Mouse (Mus musculus): ENCODE measurements around the gene Gm10972. TPM values are rescaled to one million over a fixed set of nuclear protein-coding genes. Genes with fewer than 3 reads are reported as not detected.
"Not testable (repeated sequence)": the region's sequence is repeated elsewhere in the genome, so short reads cannot be mapped to it uniquely, and the experiment has no call there.

Gm10972 gene
- polyA plus RNA-seq (2012; rRNA removed) = not detected in 2 replicates

GRCm38 (mm10) chr3:94642495-94643162, at the start of gene Gm10972:
Gm10972 (plus strand) TSS chr3:94643112.
- 66% methylated on average over 2 of the region's 2 CpGs for WGBS
- not testable (repeated sequence) for H3K4me1 ChIP-seq (ENCODE audit: control insufficient read depth, insufficient read depth, low read length); H3K4me3 ChIP-seq (replicated peaks; ENCODE audit: extremely low read depth, low read depth, low read length); DNase-seq

- DNase-seq = no peak
- H3K4me1 ChIP-seq (ENCODE audit: control insufficient read depth, insufficient read depth, low read length) = no peaks in the 10 kb centered on the region
- TF ChIP-seq CTCF (IDR thresholded peaks at IDR 0.05; ENCODE audit: insufficient read depth, low read length) = no peak
- 80% methylated on average over 6 of the region's 6 CpGs for WGBS
- no peak overlapping the region for H3K4me3 ChIP-seq (replicated peaks; ENCODE audit: extremely low read depth, low read depth, low read length)
Measured at GRCm38 (mm10) chr3:94595871-94596287, 47.0 kb upstream of the Gm10972 start.

GRCm38 (mm10) chr3:94597224-94597779, 45.6 kb upstream of the Gm10972 start:
- Histone ChIP-seq H3K4me3 (replicated peaks; ENCODE audit: extremely low read depth, low read depth, low read length) (no peak overlapping the region), H3K4me1 (ENCODE audit: control insufficient read depth, insufficient read depth, low read length) (no peaks in the 10 kb centered on the region)
- TF ChIP-seq POLR2A (IDR thresholded peaks at IDR 0.05; ENCODE audit: borderline replicate concordance, extremely low read depth, low read depth, low read length) = no peak
- TF ChIP-seq CTCF (IDR thresholded peaks at IDR 0.05; ENCODE audit: insufficient read depth, low read length) = no peak
- DNase-seq = no peak
- 29% methylated on average over 3 of the region's 3 CpGs for WGBS

- H3K4me1 ChIP-seq (ENCODE audit: control insufficient read depth, insufficient read depth, low read length) = no peaks in the 10 kb centered on the region
- H3K4me3 ChIP-seq (replicated peaks; ENCODE audit: extremely low read depth, low read depth, low read length) = no peak overlapping the region
- TF ChIP-seq POLR2A (IDR thresholded peaks at IDR 0.05; ENCODE audit: borderline replicate concordance, extremely low read depth, low read depth, low read length) = no peak
- TF ChIP-seq CTCF (IDR thresholded peaks at IDR 0.05; ENCODE audit: insufficient read depth, low read length) = peak; percentile 72
- 0% methylated on average over 4 of the region's 4 CpGs for WGBS
- peak; percentile 51 for DNase-seq
Measured at GRCm38 (mm10) chr3:94601959-94602358, 41.0 kb upstream of the Gm10972 start.

- Histone ChIP-seq H3K4me3 (replicated peaks; ENCODE audit: extremely low read depth, low read depth, low read length) (no peak overlapping the region), H3K4me1 (ENCODE audit: control insufficient read depth, insufficient read depth, low read length) (no peaks in the 10 kb centered on the region)
- no peak for DNase-seq
- TF ChIP-seq CTCF (IDR thresholded peaks at IDR 0.05; ENCODE audit: insufficient read depth, low read length) (no peak), POLR2A (IDR thresholded peaks at IDR 0.05; ENCODE audit: borderline replicate concordance, extremely low read depth, low read depth, low read length) (no peak)
- WGBS = 72% methylated on average over 3 of the region's 3 CpGs
Measured at GRCm38 (mm10) chr3:94609621-94610020, 33.3 kb upstream of the Gm10972 start.

- no peaks in the 10 kb centered on the region for H3K4me1 ChIP-seq (ENCODE audit: control insufficient read depth, insufficient read depth, low read length)
- no peak overlapping the region for H3K4me3 ChIP-seq (replicated peaks; ENCODE audit: extremely low read depth, low read depth, low read length)
- 75% methylated on average over 2 of the region's 2 CpGs for WGBS
- no peak for DNase-seq
- TF ChIP-seq POLR2A (IDR thresholded peaks at IDR 0.05; ENCODE audit: borderline replicate concordance, extremely low read depth, low read depth, low read length) = no peak
Measured at GRCm38 (mm10) chr3:94610581-94610980, 32.3 kb upstream of the Gm10972 start.

GRCm38 (mm10) chr3:94611343-94611742, 31.6 kb upstream of the Gm10972 start:
- Histone ChIP-seq H3K4me1 (ENCODE audit: control insufficient read depth, insufficient read depth, low read length) (no peaks in the 10 kb centered on the region), H3K4me3 (replicated peaks; ENCODE audit: extremely low read depth, low read depth, low read length) (no peak overlapping the region)
- WGBS = 51% methylated on average over 4 of the region's 4 CpGs
- TF ChIP-seq POLR2A (IDR thresholded peaks at IDR 0.05; ENCODE audit: borderline replicate concordance, extremely low read depth, low read depth, low read length) (no peak), CTCF (IDR thresholded peaks at IDR 0.05; ENCODE audit: insufficient read depth, low read length) (no peak)
- DNase-seq = no peak

- no peak overlapping the region for H3K4me3 ChIP-seq (replicated peaks; ENCODE audit: extremely low read depth, low read depth, low read length)
- DNase-seq = no peak
- no peak for TF ChIP-seq CTCF (IDR thresholded peaks at IDR 0.05; ENCODE audit: insufficient read depth, low read length)
- no peak for TF ChIP-seq POLR2A (IDR thresholded peaks at IDR 0.05; ENCODE audit: borderline replicate concordance, extremely low read depth, low read depth, low read length)
- WGBS = 74% methylated on average over 5 of the region's 5 CpGs
- H3K4me1 ChIP-seq (ENCODE audit: control insufficient read depth, insufficient read depth, low read length) = no peaks in the 10 kb centered on the region
Measured at GRCm38 (mm10) chr3:94611834-94612233, 31.1 kb upstream of the Gm10972 start.

GRCm38 (mm10) chr3:94612274-94612673, 30.6 kb upstream of the Gm10972 start:
- 63% methylated on average over 1 of the region's 1 CpGs for WGBS
- no peaks in the 10 kb centered on the region for H3K4me1 ChIP-seq (ENCODE audit: control insufficient read depth, insufficient read depth, low read length)
- TF ChIP-seq POLR2A (IDR thresholded peaks at IDR 0.05; ENCODE audit: borderline replicate concordance, extremely low read depth, low read depth, low read length) (no peak), CTCF (IDR thresholded peaks at IDR 0.05; ENCODE audit: insufficient read depth, low read length) (no peak)
- no peak for DNase-seq
- no peak overlapping the region for H3K4me3 ChIP-seq (replicated peaks; ENCODE audit: extremely low read depth, low read depth, low read length)

- Histone ChIP-seq H3K4me3 (replicated peaks; ENCODE audit: extremely low read depth, low read depth, low read length) (no peak overlapping the region), H3K4me1 (ENCODE audit: control insufficient read depth, insufficient read depth, low read length) (no peaks in the 10 kb centered on the region)
- WGBS = 67% methylated on average over 7 of the region's 7 CpGs
- no peak for TF ChIP-seq POLR2A (IDR thresholded peaks at IDR 0.05; ENCODE audit: borderline replicate concordance, extremely low read depth, low read depth, low read length)
- no peak for TF ChIP-seq CTCF (IDR thresholded peaks at IDR 0.05; ENCODE audit: insufficient read depth, low read length)
- no peak for DNase-seq
Measured at GRCm38 (mm10) chr3:94613258-94613878, 29.5 kb upstream of the Gm10972 start.
